Mouse (Mus musculus) liver, embryonic 11.5 days (tissue): ENCODE measurements around the gene Prrc2a. TPM values are rescaled to one million over a fixed set of nuclear protein-coding genes. Genes with fewer than 3 reads are reported as not detected.
A peak's percentile ranks its signal among the peaks of the same experiment; 100 is the strongest.

Experiments used
- ATAC-seq: fragments of 200-750 bp; cut with Nextera tagmentation; replicated peaks from 2 replicates; pipeline ENCODE4 v1.8.0; 2017; ENCODE audit warnings: moderate number of reproducible peaks, mild to moderate bottlenecking, moderate TSS enrichment, moderate library complexity; ENCODE audit not compliant: low FRiP score
- DNase-seq: peaks from one replicate; pipeline ENCODE4 v3.0.0-alpha.2; 2017; ENCODE audit warnings: low spot score
- H3K27ac ChIP-seq: fragments of 300-500 bp; sonication (generic); 2 replicates; pipeline ENCODE4 v1.5.1; 2014; ENCODE audit warnings: mild to moderate bottlenecking, low read depth, low read length, control low read depth
- H3K27me3 ChIP-seq: fragments of 300-500 bp; sonication (generic); replicated peaks from 2 replicates; pipeline ENCODE4 v1.6.1; 2014; ENCODE audit warnings: low read length, mixed read lengths; ENCODE audit not compliant: control insufficient read depth, insufficient read depth
- H3K36me3 ChIP-seq: fragments of 300-500 bp; sonication (generic); 2 replicates; pipeline ENCODE4 v1.6.1; 2014; ENCODE audit warnings: mild to moderate bottlenecking, low read length, moderate library complexity, mixed read lengths; ENCODE audit not compliant: control insufficient read depth, insufficient read depth
- H3K4me1 ChIP-seq: fragments of 300-500 bp; sonication (generic); replicated peaks from 2 replicates; pipeline ENCODE4 v1.6.1; 2014; ENCODE audit warnings: low read length, mixed read lengths; ENCODE audit not compliant: control insufficient read depth, insufficient read depth
- H3K4me2 ChIP-seq: fragments of 300-500 bp; sonication (generic); 2 replicates; pipeline ENCODE4 v1.6.1; 2014; ENCODE audit warnings: mild to moderate bottlenecking, control low read depth, moderate library complexity
- H3K4me3 ChIP-seq: fragments of 300-500 bp; sonication (generic); 2 replicates; pipeline ENCODE4 v1.5.1; 2014; ENCODE audit warnings: low read depth, low read length, control low read depth
- H3K9ac ChIP-seq: fragments of 300-500 bp; sonication (generic); 2 replicates; pipeline ENCODE4 v1.6.1; 2014; ENCODE audit warnings: low read depth, low read length, control low read depth
- H3K9me3 ChIP-seq: fragments of 300-500 bp; sonication (generic); 2 replicates; pipeline ENCODE4 v1.6.1; 2016; ENCODE audit warnings: low read length, inconsistent platforms, mixed read lengths; ENCODE audit not compliant: control insufficient read depth
- WGBS: fragments of 180-500 bp; shearing (Covaris S2); extraction: QIAGEN DNeasy Blood & Tissue Kit; methylation state at CpG from one replicate; pipeline ENCODE4 v1.1.7; 2014; 5-methylcytosine and 5-hydroxymethylcytosine counted together
- polyA plus RNA-seq: library from polyadenylated mRNA; unstranded; fragments of >200 nt; fragmentation: Nextera tagmentation; extraction: Ambion mirVana; gene quantifications from 2 replicates; pipeline ENCODE4 v1.2.1, GENCODE M21; 2014

Prrc2a gene
- polyA plus RNA-seq, 1 experiment from 2014 or later: 205 TPM

DNA sequence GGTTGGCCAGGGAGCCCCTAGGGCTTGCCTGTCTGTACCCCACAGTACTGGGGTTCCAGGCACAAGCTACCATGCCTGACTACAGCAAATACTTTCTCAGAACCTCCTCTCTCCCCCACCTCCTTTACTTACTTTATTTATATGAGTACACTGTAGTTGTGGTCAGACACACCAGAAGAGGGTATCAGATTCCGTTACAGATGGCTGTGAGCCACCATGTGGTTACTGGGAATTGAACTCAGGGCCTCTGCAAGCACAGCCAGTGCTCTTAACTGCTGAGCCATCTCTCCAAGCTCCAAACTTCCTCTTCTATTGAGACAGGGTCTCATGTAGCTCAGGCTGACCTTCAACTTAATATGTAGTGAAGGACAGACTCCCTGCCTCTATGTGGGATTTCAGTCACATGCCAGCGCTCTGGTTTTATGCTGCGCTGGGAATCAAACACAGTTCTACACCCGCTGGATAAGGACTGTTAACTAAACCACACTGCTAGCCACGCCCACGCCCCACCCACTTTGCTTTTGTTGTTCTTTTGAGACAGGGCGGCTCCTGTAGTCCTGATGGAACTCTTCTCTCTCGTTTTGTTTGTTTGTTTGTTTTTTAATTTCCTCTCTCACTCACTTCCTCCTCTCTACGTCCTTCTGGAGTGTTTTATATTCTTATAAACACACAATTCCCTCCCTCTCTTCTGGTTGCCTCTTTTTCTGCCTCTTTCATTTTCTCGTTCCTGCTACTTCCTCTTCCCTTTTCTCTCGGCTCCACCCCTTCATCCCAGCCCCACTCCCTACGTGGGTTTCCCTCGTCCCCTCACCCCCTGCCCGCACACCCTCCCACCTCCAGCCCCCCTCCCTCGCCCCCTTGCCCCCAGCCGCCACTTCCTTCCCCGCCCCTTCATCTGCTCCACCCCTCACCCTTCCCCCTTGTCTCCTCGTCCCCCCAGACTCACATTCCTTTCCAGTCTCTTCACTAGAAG is 21.2 kb upstream of the Prrc2a start:
- peak overlapping the region; percentile 60 for H3K9ac ChIP-seq

DNA sequence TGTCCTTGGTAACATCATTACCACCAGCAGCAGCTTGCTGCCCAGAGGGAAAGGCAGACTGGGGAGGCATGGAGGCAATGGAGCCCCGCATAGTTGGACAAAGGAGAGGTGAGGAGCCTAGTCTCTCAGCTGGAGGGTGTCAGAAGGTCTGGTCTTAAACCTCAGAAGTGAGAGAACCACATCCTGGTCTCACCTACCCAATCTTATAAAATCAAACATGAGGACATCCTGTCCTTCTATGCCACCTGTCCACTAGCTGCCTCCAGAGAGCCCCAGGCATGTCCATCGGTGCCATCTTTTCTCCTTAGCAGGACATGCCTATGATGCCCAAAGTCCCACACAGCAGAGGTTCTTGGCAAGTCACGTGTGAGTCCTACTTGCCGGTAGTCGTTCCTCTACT is 15.4 kb upstream of the Prrc2a start:
- ATAC-seq (no peak), DNase-seq (no peak)
- H3K9me3 ChIP-seq: no peaks in the 10 kb centered on the region
- no peaks in the 10 kb centered on the region for H3K36me3 ChIP-seq
- H3K4me2 ChIP-seq: no peak overlapping the region
- no peaks in the 10 kb centered on the region for H3K27me3 ChIP-seq
- no peak overlapping the region for H3K9ac ChIP-seq
- H3K27ac ChIP-seq: no peak overlapping the region
- 0 out of 2 replicates have a peak, but pooled peaks cover 2% of the 10 kb centered on the region for H3K4me1 ChIP-seq
- no peak overlapping the region for H3K4me3 ChIP-seq
- 76% methylated on average over 5 of the region's 5 CpGs for WGBS

More for the DNA sequence above, 21.2 kb upstream of the Prrc2a start:
- ATAC-seq (peak; percentile 67; the same call in 1 of the 2 replicates), DNase-seq (peak; percentile 75)
- Histone ChIP-seq H3K4me3 (peak overlapping the region; percentile 58), H3K9me3 (no peaks in the 10 kb centered on the region), H3K4me1 (peaks cover 14% of the 10 kb centered on the region), H3K27me3 (no peaks in the 10 kb centered on the region), H3K36me3 (no peaks in the 10 kb centered on the region), H3K4me2 (peak overlapping the region; percentile 67), H3K27ac (peak overlapping the region; percentile 81)
- under 1% methylated on average over 18 of the region's 18 CpGs for WGBS

GRCm38 (mm10) chr17:35178528-35178927 is 13.8 kb upstream of the Prrc2a start:
- WGBS: 10% methylated on average over 5 of the region's 5 CpGs
- peak; percentile 76 for ATAC-seq

DNA sequence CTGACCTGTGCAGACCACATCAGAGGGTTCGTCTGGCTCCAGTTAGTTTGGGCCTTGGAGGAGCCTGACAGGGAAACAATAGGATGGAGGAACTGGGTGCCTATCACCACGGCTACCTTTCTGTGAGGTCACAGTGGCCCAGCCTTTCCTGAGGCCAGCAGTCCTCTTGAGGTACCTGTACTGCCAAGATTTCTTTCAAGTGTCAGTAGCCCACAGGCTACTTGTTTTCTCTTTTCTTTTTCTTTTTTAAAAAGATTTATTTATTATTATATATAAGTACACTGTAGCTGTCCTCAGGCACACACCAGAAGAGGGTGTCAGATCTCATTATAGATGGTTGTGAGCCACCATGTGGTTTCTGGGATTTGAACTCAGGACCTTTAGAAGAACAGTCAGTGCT is 11.3 kb upstream of the Prrc2a start, which contains the start of gene Aif1:
TSS of gene Aif1 (minus strand) at position 101 of the 400 bp plus-strand sequence.
- no peak within 1 kb of the TSS for H3K4me3 ChIP-seq
- no peaks in the 10 kb centered on the region; the same call in 1 of the 2 replicates for H3K27me3 ChIP-seq
- no peaks in the 10 kb centered on the region for H3K36me3 ChIP-seq
- DNase-seq (no peak), ATAC-seq (no peak)
- 0 out of 2 replicates have a peak, but pooled peaks cover 2% of the 10 kb centered on the region for H3K4me1 ChIP-seq
- no peak within 1 kb of the TSS for H3K9ac ChIP-seq
- H3K9me3 ChIP-seq: no peaks in the 10 kb centered on the region
- no peak within 1 kb of the TSS for H3K27ac ChIP-seq
- H3K4me2 ChIP-seq: no peak within 1 kb of the TSS
- 59% methylated on average over 2 of the region's 2 CpGs for WGBS

More at GRCm38 (mm10) chr17:35178528-35178927, 13.8 kb upstream of the Prrc2a start:
- Histone ChIP-seq H3K36me3 (no peaks in the 10 kb centered on the region), H3K27ac (no peak overlapping the region), H3K4me1 (0 out of 2 replicates have a peak, but pooled peaks cover 2% of the 10 kb centered on the region), H3K4me2 (no peak overlapping the region), H3K27me3 (no peaks in the 10 kb centered on the region; the same call in 1 of the 2 replicates), H3K4me3 (no peak overlapping the region), H3K9ac (no peak overlapping the region), H3K9me3 (no peaks in the 10 kb centered on the region)
- DNase-seq: peak; percentile 65

DNA sequence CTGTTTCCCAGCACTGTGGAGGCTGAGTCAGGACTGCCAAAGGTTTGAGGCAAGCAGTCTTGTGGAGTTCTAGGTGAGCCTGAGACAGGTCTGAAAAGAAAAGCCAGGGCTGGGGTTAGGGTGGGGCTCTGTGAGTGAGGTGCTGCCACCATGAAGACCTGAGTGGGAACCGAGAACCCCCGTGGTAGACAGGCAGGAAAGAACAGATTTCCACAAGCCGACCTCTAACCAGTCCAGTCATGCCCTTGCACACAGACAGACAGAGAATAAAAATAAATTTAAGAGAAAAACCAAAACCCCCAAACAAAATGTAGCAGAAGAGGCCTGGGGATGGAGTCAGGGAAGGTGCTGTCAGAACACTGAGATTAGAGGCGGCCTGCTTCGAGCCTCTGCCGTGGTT is 10.7 kb upstream of the Prrc2a start:
- Histone ChIP-seq H3K9me3 (no peaks in the 10 kb centered on the region), H3K4me1 (0 out of 2 replicates have a peak, but pooled peaks cover 2% of the 10 kb centered on the region), H3K27me3 (no peaks in the 10 kb centered on the region; the same call in 1 of the 2 replicates), H3K4me3 (no peak overlapping the region), H3K4me2 (no peak overlapping the region), H3K9ac (no peak overlapping the region), H3K27ac (no peak overlapping the region), H3K36me3 (no peaks in the 10 kb centered on the region)
- 78% methylated on average over 6 of the region's 6 CpGs for WGBS
- ATAC-seq (no peak), DNase-seq (no peak)

GRCm38 (mm10) chr17:35174201-35174977 is 9.7 kb upstream of the Prrc2a start:
- ATAC-seq (no peak), DNase-seq (no peak)
- H3K36me3 ChIP-seq: no peaks in the 10 kb centered on the region
- 62% methylated on average over 8 of the region's 8 CpGs for WGBS
- no peak overlapping the region for H3K4me3 ChIP-seq
- no peak overlapping the region for H3K4me2 ChIP-seq
- H3K9ac ChIP-seq: no peak overlapping the region
- no peaks in the 10 kb centered on the region for H3K9me3 ChIP-seq
- H3K27me3 ChIP-seq: no peaks in the 10 kb centered on the region; the same call in 1 of the 2 replicates
- no peak overlapping the region for H3K27ac ChIP-seq
- H3K4me1 ChIP-seq: 0 out of 2 replicates have a peak, but pooled peaks cover 2% of the 10 kb centered on the region

- H3K27ac ChIP-seq: no peak overlapping the region
- H3K4me1 ChIP-seq: no peaks in the 10 kb centered on the region
- H3K9ac ChIP-seq: no peak overlapping the region
- no peaks in the 10 kb centered on the region; the same call in 1 of the 2 replicates for H3K27me3 ChIP-seq
- 71% methylated on average over 3 of the region's 3 CpGs for WGBS
- H3K36me3 ChIP-seq: no peaks in the 10 kb centered on the region
- no peak for DNase-seq
- H3K9me3 ChIP-seq: no peaks in the 10 kb centered on the region
- no peak for ATAC-seq
- no peak overlapping the region for H3K4me2 ChIP-seq
- no peak overlapping the region for H3K4me3 ChIP-seq
Measured at GRCm38 (mm10) chr17:35173329-35173728, 8.6 kb upstream of the Prrc2a start.

- no peaks in the 10 kb centered on the region for H3K4me1 ChIP-seq
- H3K9me3 ChIP-seq: no peaks in the 10 kb centered on the region
- 0 out of 2 replicates have a peak overlapping the region, but pooled peaks have one; percentile 19 for H3K27ac ChIP-seq
- H3K4me2 ChIP-seq: no peak overlapping the region
- WGBS: 65% methylated on average over 11 of the region's 11 CpGs
- no peak overlapping the region for H3K9ac ChIP-seq
- no peaks in the 10 kb centered on the region for H3K36me3 ChIP-seq
- ATAC-seq: no peak
- H3K27me3 ChIP-seq: no peaks in the 10 kb centered on the region; the same call in 1 of the 2 replicates
- no peak for DNase-seq
- no peak overlapping the region for H3K4me3 ChIP-seq
Measured at GRCm38 (mm10) chr17:35172445-35173234, 7.9 kb upstream of the Prrc2a start.
